Mouse (Mus musculus) brown adipose tissue, adult 24 weeks (tissue): ENCODE results near the gene Chn2. TPM values are rescaled to one million over a fixed set of nuclear protein-coding genes. Genes with fewer than 3 reads are reported as not detected.

ENCODE experiments used
- H3K27ac ChIP-seq: fragments of 200-500 bp; replicated peaks from 2 replicates; pipeline ENCODE4 v1.5.1; 2012; ENCODE audit warnings: low read depth, mild to moderate bottlenecking, low read length
- H3K4me1 ChIP-seq: fragments of 200-500 bp; 2 replicates; pipeline ENCODE4 v1.6.1; 2012; ENCODE audit warnings: low read length, mixed read lengths; ENCODE audit not compliant: control insufficient read depth, insufficient read depth, insufficient read length
- H3K4me3 ChIP-seq: fragments of 200-500 bp; 2 replicates; pipeline ENCODE4 v1.5.1; 2012; ENCODE audit warnings: low read depth, mild to moderate bottlenecking, low read length, moderate library complexity; ENCODE audit not compliant: insufficient read depth
- polyA plus RNA-seq: library from polyadenylated mRNA; stranded (reverse); fragments of >200 nt; gene quantifications from 2 replicates; pipeline ENCODE4 v1.2.4, GENCODE M21; 2012; ENCODE audit not compliant: missing spikeins, insufficient read depth, insufficient read length

The Chn2 gene
- 1.2 and 2.5 TPM in 2 replicates for polyA plus RNA-seq

DNA sequence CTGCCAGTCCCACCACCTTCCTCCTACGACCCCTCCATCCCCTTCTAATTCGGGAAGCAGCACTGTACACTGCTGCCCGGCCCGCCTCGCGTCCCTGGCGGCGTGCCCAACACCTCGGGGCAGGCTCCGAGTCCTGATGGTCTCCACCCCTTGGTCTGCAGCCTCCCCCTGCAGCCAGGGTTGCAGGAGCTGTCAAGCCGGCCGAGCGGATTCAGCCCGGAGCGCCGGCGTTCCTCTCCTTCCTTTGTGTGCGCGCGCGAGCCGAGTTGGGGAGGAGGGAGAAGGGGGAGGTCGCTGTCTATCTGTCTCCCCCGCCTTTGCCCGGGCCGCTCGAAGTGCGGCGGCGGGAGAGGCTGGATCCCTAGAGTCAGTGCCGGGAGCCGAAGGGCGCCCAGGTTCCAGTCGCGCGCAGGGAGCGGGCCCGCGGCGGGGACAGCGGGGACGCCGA is at the start of gene Chn2:
Gene Chn2, plus strand, starts transcription at position 198 of the 448 bp plus-strand sequence.
- H3K4me3 ChIP-seq = peak within 1 kb of the TSS; percentile 69
- H3K27ac ChIP-seq = peak within 1 kb of the TSS; percentile 54
- H3K4me1 ChIP-seq = peaks cover 3% of the 10 kb centered on the region; the same call in 1 of the 2 replicates

GRCm38 (mm10) chr6:53992386-53992785 is 47.0 kb upstream of the Chn2 start:
- Histone ChIP-seq H3K4me1 (peaks cover 4% of the 10 kb centered on the region; the same call in 1 of the 2 replicates), H3K4me3 (no peak overlapping the region), H3K27ac (no peak overlapping the region)

GRCm38 (mm10) chr6:53995519-53995918 is 43.8 kb upstream of the Chn2 start:
- peaks cover 4% of the 10 kb centered on the region; the same call in 1 of the 2 replicates for H3K4me1 ChIP-seq
- no peak overlapping the region for H3K4me3 ChIP-seq
- H3K27ac ChIP-seq = no peak overlapping the region

- H3K4me1 ChIP-seq = peaks cover 4% of the 10 kb centered on the region; the same call in 1 of the 2 replicates
Observed at GRCm38 (mm10) chr6:53996226-53996955, 43.0 kb upstream of the Chn2 start.

DNA sequence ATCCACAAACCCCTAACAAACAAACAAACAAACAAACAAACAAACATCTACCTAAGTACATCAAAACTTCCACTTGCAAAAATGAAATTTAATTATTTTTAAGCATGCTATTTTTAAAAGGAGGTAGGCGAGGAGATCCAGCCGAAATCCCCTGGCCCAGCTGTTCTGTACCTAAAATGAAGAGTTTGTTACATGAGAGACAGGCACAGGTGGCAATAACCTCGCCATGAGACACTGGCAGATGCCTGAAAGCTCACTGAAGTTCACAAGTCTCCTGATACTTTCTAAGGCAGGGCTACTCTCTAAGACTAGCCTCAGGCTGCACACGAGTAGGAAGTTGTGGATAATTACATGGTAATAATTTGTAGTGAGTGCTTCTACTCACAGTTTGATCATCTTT is 34.1 kb upstream of the Chn2 start:
- no peaks in the 10 kb centered on the region for H3K4me1 ChIP-seq
- H3K4me3 ChIP-seq = no peak overlapping the region
- H3K27ac ChIP-seq = no peak overlapping the region

More at GRCm38 (mm10) chr6:53996226-53996955, 43.0 kb upstream of the Chn2 start:
- Histone ChIP-seq H3K4me3 (no peak overlapping the region), H3K27ac (0 out of 2 replicates have a peak overlapping the region, but pooled peaks have one; percentile 43)

DNA sequence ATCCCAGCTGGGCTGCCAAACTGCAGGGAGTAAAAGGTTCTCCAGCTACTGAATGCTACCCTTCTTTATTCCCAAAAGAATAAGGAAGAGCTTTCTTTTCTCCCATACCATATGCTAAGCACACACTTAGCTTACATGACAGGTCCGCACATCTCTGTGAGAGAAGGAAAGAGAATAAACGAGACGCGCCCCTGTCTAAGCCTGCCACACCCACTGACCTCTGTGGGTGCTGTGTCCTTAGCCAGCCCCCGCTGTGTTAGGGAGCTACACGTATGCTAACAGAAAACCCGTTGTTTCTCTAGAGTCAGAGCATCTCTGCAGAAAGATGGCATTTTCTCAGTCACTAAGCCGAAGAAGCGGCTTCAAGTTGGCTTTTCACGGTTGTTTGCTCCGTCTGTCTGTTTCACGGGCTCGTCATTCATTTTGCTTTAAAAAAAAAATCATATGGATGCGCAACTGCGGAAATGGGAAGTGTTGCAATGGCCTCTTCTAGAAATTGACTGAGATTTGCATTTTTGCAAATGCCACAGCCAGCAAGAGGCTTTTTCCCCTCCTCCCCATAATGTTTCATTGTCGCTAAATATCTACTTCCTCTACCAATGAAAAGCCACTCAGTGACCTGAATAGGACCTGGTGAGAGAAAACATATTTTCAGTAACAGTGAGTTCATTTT is 30.8 kb upstream of the Chn2 start:
- Histone ChIP-seq H3K4me1 (no peaks in the 10 kb centered on the region), H3K27ac (no peak overlapping the region)

DNA sequence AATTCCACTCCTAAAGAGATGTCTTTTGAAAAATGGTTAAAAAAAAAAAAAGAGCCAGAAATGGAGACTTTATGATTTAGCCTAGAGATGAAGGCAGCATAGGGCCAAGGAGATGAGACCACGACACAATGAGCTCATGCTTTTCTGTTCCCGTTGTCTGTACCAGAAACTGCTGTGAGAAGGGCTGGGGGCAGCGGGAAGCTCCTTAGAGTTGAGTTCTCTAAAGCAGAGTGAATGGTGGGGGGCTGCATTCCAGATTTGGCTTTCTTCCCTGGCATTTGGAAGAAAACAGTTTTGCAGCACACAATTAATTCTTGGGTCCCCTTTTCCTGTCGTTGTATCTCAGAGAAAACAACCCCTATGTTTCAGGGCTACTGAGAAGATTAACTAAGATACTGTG is 30.1 kb upstream of the Chn2 start:
- Histone ChIP-seq H3K27ac (no peak overlapping the region), H3K4me1 (no peaks in the 10 kb centered on the region), H3K4me3 (no peak overlapping the region)

More for the DNA sequence above, 30.8 kb upstream of the Chn2 start:
- H3K4me3 ChIP-seq = 0 out of 2 replicates have a peak overlapping the region, but pooled peaks have one; percentile 11

DNA sequence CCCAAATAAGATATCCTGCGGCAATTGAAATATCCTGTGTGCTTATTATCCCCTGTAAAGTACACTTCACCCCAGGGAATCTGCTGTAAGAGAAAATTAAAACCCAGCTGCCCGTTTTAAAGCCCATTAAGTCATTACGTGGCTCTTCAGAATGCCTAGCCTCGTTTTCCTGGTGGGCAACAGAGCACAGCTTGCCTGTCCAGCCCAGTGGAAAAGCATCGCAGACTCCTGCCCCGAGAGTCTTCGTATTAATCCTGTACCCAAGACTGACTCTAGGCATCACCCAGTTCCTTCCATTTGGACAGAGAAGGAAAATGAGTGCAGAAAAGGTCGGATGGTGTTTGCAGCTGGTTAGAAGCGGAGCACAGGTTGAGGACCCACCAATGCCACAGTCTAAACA is 29.0 kb upstream of the Chn2 start:
- Histone ChIP-seq H3K4me1 (no peaks in the 10 kb centered on the region), H3K27ac (no peak overlapping the region), H3K4me3 (no peak overlapping the region)

DNA sequence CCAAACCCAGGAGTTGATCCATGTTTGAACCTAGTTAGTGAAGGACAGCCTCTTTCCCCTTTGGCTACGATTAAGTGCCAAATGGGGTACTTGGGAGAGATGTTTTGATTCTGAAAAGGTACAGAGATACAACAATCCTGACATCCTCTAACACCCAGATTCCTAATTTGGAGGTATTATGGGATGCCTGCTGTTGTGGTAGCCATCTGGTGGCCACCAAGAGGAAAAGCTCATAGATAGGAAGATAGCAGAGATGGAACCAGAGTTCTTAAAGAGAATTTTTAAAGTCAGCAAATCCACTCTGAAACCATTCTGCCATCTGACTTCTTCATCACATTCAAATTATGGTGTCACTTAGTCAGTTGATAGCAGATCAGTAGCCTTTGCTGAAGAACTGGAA is 27.2 kb upstream of the Chn2 start:
- H3K27ac ChIP-seq = no peak overlapping the region
- H3K4me1 ChIP-seq = no peaks in the 10 kb centered on the region
- no peak overlapping the region for H3K4me3 ChIP-seq

- no peak overlapping the region for H3K4me3 ChIP-seq
- H3K4me1 ChIP-seq = 0 out of 2 replicates have a peak, but pooled peaks cover 5% of the 10 kb centered on the region
- no peak overlapping the region for H3K27ac ChIP-seq
Observed at GRCm38 (mm10) chr6:54018038-54018437, 21.3 kb upstream of the Chn2 start.

GRCm38 (mm10) chr6:54018861-54019260 is 20.5 kb upstream of the Chn2 start:
- H3K27ac ChIP-seq = no peak overlapping the region
- H3K4me1 ChIP-seq = 0 out of 2 replicates have a peak, but pooled peaks cover 5% of the 10 kb centered on the region
- H3K4me3 ChIP-seq = no peak overlapping the region

GRCm38 (mm10) chr6:54021123-54021789 is 18.1 kb upstream of the Chn2 start:
- H3K4me1 ChIP-seq = 0 out of 2 replicates have a peak, but pooled peaks cover 5% of the 10 kb centered on the region
- no peak overlapping the region for H3K4me3 ChIP-seq
- H3K27ac ChIP-seq = 0 out of 2 replicates have a peak overlapping the region, but pooled peaks have one; percentile 34

GRCm38 (mm10) chr6:54023846-54024245 is 15.5 kb upstream of the Chn2 start:
- 0 out of 2 replicates have a peak, but pooled peaks cover 5% of the 10 kb centered on the region for H3K4me1 ChIP-seq
- H3K4me3 ChIP-seq = no peak overlapping the region
- no peak overlapping the region for H3K27ac ChIP-seq

- no peak overlapping the region for H3K4me3 ChIP-seq
- no peak overlapping the region for H3K27ac ChIP-seq
- H3K4me1 ChIP-seq = no peaks in the 10 kb centered on the region
Observed at GRCm38 (mm10) chr6:54028706-54029105, 10.6 kb upstream of the Chn2 start.

- Histone ChIP-seq H3K4me1 (no peaks in the 10 kb centered on the region), H3K4me3 (no peak overlapping the region), H3K27ac (no peak overlapping the region)
Observed at GRCm38 (mm10) chr6:54030351-54030750, 9.0 kb upstream of the Chn2 start.
